Mouse (Mus musculus) liver, postnatal 0 days (tissue): ENCODE data around the gene Mark2.

Experiments
- CTCF ChIP-seq: sonication (generic); IDR thresholded peaks from 2 replicates; pipeline ENCODE4 v1.5.1; 2016; ENCODE audit warnings: antibody characterized with exemption, low read depth
- EP300 ChIP-seq: IDR thresholded peaks from 2 replicates; pipeline ENCODE4 v1.6.1; 2016; ENCODE audit warnings: antibody characterized with exemption, low read depth, mild to moderate bottlenecking

DNA sequence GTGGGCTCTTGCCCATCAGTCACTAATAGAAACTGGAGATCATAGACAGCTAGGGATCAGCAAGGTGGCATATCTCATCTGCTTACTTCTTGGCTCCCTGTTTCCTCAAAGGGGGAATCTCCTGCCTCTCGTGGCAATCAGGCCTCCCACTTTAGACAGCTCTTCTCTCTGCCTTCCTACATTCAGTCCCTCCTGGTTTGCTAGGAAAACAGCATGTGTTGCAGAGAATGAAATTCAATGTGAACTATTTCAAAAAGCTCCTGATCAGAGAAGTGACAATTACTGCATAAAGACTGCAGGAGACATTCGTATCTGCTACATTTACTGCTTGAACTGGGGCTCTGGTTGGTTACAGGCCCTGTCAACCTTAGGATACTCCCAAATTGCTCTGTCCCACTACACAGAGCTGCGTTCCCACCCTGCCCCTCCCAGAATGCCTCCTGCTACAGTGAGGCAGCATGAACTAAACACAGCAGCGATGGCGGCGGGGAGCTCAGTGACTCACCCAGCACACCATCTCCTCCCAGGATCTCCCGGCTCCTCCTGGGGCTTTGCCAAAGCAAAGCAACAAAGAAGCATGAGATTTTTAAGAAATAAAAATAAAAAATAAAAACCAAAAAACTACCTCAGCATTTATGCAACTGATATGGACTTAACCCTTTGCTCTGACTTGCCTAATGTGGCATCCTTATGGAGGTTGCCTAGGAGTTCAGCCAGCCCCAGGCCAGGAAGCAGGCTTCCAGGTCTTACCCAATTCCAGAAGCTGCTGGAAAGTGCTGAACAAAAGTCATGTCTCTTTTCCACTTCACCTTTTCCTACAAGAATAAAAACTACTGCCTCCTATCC lies 39.8 kb downstream of the Mark2 start:
- TF ChIP-seq CTCF, result no peak
- no peak for TF ChIP-seq EP300
